Mouse (Mus musculus) limb, embryonic 11.5 days (tissue): ENCODE results near the gene Mms19. TPM values are rescaled to one million over a fixed set of nuclear protein-coding genes. Genes with fewer than 3 reads are reported as not detected.
"Not testable (repeated sequence)": the region's sequence is repeated elsewhere in the genome, so short reads cannot be mapped to it uniquely, and the experiment has no call there.

Source experiments
- ATAC-seq: fragments of 200-750 bp; cut with Nextera tagmentation; 2 replicates; pipeline ENCODE4 v1.8.0; 2017; ENCODE audit warnings: low read depth; ENCODE audit not compliant: insufficient number of reproducible peaks, low FRiP score, low TSS enrichment
- DNase-seq: peaks from one replicate; pipeline ENCODE4 v3.0.0-alpha.2; 2015; ENCODE audit warnings: low spot score
- H3K27ac ChIP-seq: fragments of 300-500 bp; sonication (generic); replicated peaks from 2 replicates; pipeline ENCODE4 v1.5.1; 2014; ENCODE audit warnings: low read depth, mild to moderate bottlenecking, low read length
- H3K27me3 ChIP-seq: fragments of 300-500 bp; sonication (generic); 2 replicates; pipeline ENCODE4 v1.6.1; 2014; ENCODE audit warnings: mild to moderate bottlenecking, low read length, mixed read lengths; ENCODE audit not compliant: control insufficient read depth, insufficient read depth
- H3K36me3 ChIP-seq: fragments of 300-500 bp; sonication (generic); 2 replicates; pipeline ENCODE4 v1.6.1; 2014; ENCODE audit warnings: mild to moderate bottlenecking, low read length, moderate library complexity, mixed read lengths; ENCODE audit not compliant: control insufficient read depth, insufficient read depth
- H3K4me1 ChIP-seq: fragments of 300-500 bp; sonication (generic); 2 replicates; pipeline ENCODE4 v1.6.1; 2014; ENCODE audit warnings: low read length, mixed read lengths; ENCODE audit not compliant: control insufficient read depth, insufficient read depth
- H3K4me2 ChIP-seq: fragments of 300-500 bp; sonication (generic); 2 replicates; pipeline ENCODE4 v1.6.1; 2014; ENCODE audit warnings: low read depth, mild to moderate bottlenecking, moderate library complexity; ENCODE audit not compliant: severe bottlenecking
- H3K4me3 ChIP-seq: fragments of 300-500 bp; sonication (generic); 2 replicates; pipeline ENCODE4 v1.5.1; 2014; ENCODE audit warnings: low read depth, low read length
- H3K9ac ChIP-seq: fragments of 300-500 bp; sonication (generic); 2 replicates; pipeline ENCODE4 v1.6.1; 2014; ENCODE audit warnings: mild to moderate bottlenecking, low read length
- H3K9me3 ChIP-seq: fragments of 300-500 bp; sonication (generic); 2 replicates; pipeline ENCODE4 v1.6.1; 2016; ENCODE audit warnings: low read length; ENCODE audit not compliant: control insufficient read depth
- WGBS: fragments of 180-500 bp; shearing (Covaris S2); extraction: QIAGEN DNeasy Blood & Tissue Kit; methylation state at CpG from one replicate; pipeline ENCODE4 v1.1.7; 2014; 5-methylcytosine and 5-hydroxymethylcytosine counted together
- polyA plus RNA-seq: library from polyadenylated mRNA; unstranded; fragments of >200 nt; fragmentation: Nextera tagmentation; extraction: Ambion mirVana; gene quantifications from 2 replicates; pipeline ENCODE4 v1.2.1, GENCODE M21; 2014

Gene Mms19
- polyA plus RNA-seq, 1 experiment from 2014 or later, result 40.1 TPM

DNA sequence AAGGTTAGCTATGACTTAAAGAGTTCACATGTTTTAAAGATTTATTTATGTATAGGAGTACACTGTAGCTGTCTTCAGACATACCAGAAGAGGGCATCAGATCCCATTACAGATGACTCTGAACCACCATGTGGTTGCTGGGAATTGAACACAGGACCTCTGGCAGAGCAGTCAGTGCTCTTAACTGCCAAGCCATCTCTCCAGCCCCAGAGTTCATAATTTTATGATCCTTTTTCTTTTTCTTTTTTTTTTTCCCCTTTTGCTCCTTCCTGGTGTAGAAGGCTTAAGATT is 66.4 kb downstream of the Mms19 start:
- H3K27ac ChIP-seq, DNase-seq, H3K4me3 ChIP-seq, H3K9me3 ChIP-seq, ATAC-seq, H3K9ac ChIP-seq, H3K27me3 ChIP-seq: not testable (repeated sequence)
- Histone ChIP-seq H3K36me3 (peaks cover 16% of the 10 kb centered on the region), H3K4me1 (peaks cover 10% of the 10 kb centered on the region), H3K4me2 (peak overlapping the region; percentile 51; the same call in 1 of the 2 replicates)

DNA sequence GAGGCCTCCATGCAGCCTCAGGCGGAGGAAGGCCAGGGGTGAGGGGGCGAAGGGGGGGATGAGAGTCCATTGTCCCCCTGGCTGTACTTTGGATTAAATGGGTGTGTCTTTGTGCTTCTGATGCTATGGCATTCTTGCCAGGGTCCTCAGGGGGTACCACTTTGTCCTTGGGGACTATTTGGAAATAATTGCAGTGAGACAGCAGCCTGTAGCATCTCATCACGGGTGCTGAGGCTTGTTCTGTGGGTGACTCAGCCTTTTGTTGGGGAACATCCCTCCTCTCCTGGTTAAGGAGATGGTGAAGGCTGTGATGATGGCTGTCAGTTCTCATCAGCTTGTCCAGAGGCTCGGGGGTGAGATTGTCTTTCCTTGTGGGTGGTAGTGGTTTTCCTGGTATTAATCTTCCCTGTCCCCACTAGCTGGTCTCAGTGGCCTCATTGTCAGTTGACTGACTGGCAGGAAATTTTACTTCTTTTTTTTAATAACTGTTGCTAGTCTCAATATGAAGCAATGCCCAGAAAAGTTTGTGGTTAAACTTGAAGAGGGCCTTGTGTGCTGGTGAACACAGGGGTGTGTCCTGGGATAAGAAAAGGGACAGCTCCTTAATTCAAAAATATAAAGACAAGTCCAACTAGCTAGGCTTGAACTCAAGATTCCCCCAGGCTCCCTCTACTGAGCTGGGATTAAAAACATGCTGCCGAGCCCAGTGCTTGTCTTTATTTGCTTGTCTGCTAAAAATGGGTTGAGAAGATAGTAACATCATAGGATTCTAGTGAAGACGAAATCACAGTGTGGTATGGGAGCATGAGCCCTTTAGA is 67.0 kb downstream of the Mms19 start:
- Histone ChIP-seq H3K4me3 (peak overlapping the region; percentile 85), H3K4me1 (peaks cover 10% of the 10 kb centered on the region), H3K9ac (0 out of 2 replicates have a peak overlapping the region, but pooled peaks have one; percentile 92), H3K36me3 (peaks cover 12% of the 10 kb centered on the region), H3K4me2 (peak overlapping the region; percentile 51), H3K9me3 (no peaks in the 10 kb centered on the region), H3K27me3 (no peaks in the 10 kb centered on the region), H3K27ac (no peak overlapping the region)
- ATAC-seq (no peak), DNase-seq (no peak)
- WGBS, result 64% methylated on average over 6 of the region's 6 CpGs

DNA sequence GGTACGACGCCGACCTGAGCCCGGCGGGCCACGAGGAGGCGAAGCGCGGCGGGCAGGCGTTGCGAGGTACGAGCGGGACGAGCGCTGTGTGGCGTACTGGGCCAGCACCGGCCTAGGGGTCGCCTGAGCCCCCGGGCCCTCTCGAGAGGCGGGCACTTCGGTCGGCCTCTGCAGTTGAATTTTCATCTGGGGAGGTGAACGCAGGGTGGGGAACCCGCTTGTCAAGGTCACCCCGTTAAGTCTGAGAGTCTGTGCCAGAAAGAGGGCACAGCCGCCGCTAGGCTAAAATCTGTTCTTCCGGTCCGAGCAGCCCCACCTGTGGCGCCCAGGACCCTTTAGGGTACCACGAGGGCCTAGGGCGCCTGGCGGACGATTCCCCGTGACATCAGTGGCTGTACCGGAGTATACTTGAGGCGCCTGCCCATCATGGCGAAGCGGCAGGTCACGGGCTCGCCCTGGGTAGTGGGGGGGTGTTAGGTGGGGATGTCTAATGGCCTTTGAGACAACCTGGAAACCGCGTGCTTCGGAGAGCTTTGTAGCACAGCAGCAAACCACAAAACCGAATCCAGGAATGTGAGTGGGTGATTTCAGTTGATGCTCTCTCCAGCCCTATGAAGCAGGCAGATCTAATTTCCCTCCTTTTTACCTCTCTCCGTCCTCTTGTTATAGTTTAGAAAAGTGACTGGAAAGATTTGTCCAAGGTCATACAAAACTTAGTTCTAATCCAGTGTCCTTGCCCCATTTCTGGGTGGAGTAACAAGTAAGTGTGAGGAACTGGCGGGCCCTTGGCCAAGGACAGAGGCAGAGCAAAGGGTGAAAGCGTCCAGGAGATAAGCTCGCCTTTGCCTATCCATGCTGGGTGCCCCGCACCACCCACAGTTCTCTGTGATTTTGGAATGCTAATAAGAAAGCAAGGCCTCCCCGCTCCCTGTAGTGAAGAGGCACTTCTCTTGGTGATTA is 68.6 kb downstream of the Mms19 start:
- Histone ChIP-seq H3K9me3 (no peaks in the 10 kb centered on the region), H3K36me3 (peaks cover 8% of the 10 kb centered on the region; the same call in 1 of the 2 replicates), H3K4me3 (peak overlapping the region; percentile 85), H3K4me1 (peaks cover 10% of the 10 kb centered on the region), H3K9ac (peak overlapping the region; percentile 92), H3K4me2 (peak overlapping the region; percentile 51), H3K27me3 (no peaks in the 10 kb centered on the region), H3K27ac (peak overlapping the region; percentile 69; the same call in 1 of the 2 replicates)
- ATAC-seq, result 0 out of 2 replicates have a peak, but pooled peaks have one; percentile 14
- peak; percentile 59 for DNase-seq
- WGBS, result under 1% methylated on average over 48 of the region's 53 CpGs

DNA sequence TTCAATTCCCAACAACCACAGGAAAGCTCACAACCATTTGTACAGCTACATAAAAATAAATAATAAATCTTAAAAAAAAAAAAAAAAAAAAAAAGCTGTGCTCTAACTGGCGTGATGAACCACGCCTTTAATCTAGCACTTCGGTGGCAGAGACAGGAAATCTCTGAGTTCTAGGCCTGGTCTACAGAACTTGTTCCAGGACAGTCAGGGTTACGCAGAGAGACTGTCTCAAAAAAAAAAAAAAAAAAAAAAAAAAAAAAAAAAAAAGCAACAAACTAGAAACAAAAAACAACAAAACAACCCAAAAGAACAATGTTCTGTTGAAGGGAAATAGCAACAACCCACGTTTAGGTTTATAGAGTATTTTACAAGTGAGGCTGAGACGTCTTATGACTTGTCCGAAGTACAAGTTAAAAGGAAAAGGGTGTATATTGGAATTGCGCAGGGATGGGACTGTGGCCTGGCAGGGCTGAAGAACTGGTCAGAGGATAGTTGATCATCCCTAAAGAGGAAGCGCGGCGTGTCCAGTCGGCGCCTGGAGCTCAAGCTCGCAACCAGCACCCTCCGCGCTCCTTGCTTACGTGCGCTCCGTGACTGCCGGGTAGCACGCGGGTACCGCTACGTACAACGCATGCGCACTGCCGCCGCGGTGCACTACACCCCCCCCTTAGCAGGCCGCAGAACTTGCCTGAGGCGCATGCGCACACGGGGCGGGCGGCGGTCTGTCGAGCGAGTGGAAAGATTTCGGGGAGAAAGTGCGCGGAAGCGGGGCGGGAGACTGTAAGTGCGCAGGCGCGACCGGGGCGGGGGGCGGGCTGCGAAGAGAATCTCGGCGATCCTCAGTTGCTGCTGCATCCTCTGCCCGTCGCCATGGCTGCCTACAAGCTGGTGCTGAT is 69.5 kb downstream of the Mms19 start, which contains the start of gene Pgam1:
Gene Pgam1, plus strand, starts transcription at position 746 of the 896 bp plus-strand sequence.
- Histone ChIP-seq H3K27ac (peak within 1 kb of the TSS; percentile 69; the same call in 1 of the 2 replicates), H3K4me1 (peaks cover 10% of the 10 kb centered on the region), H3K9me3 (no peaks in the 10 kb centered on the region), H3K36me3 (peaks cover 3% of the 10 kb centered on the region; the same call in 1 of the 2 replicates), H3K9ac (peak within 1 kb of the TSS; percentile 92), H3K4me3 (peak within 1 kb of the TSS; percentile 85), H3K4me2 (peak within 1 kb of the TSS; percentile 57), H3K27me3 (no peaks in the 10 kb centered on the region)
- DNase-seq, result peak; percentile 99
- 6% methylated on average over 54 of the region's 54 CpGs for WGBS
- peak; percentile 93 for ATAC-seq

- H3K4me2 ChIP-seq, result no peak overlapping the region
- no peak overlapping the region for H3K4me3 ChIP-seq
- ATAC-seq (no peak), DNase-seq (no peak)
- peaks cover 10% of the 10 kb centered on the region for H3K4me1 ChIP-seq
- no peaks in the 10 kb centered on the region for H3K9me3 ChIP-seq
- H3K36me3 ChIP-seq, result no peaks in the 10 kb centered on the region
- H3K9ac ChIP-seq, result no peak overlapping the region
- no peaks in the 10 kb centered on the region for H3K27me3 ChIP-seq
- H3K27ac ChIP-seq, result no peak overlapping the region
- WGBS, result 91% methylated on average over 2 of the region's 2 CpGs
Observed at GRCm38 (mm10) chr19:41910396-41910795, 70.6 kb downstream of the Mms19 start.

DNA sequence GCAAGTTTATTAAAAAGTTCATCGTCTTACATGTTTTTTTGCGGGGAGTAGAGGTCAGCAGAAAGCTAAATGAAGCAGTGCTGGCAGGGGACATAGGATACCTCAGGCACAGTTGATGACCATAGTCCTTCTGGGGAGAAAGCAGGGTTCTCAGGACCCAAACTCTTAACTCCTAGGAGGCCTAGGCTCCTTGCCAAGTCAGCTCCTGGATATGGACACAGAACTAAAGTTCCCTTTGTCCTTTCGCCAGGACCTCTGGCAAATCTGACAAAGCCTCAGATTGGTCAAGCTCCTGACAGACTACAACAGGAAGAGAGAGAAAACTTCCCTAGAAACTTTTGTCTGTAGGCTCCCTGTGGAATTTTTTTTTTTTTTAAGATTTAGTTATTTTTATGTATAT is 72.2 kb downstream of the Mms19 start:
- H3K4me1 ChIP-seq, result peaks cover 5% of the 10 kb centered on the region
- H3K4me2 ChIP-seq, result no peak overlapping the region
- ATAC-seq (no peak), DNase-seq (no peak)
- WGBS, result 92% methylated on average over 3 of the region's 3 CpGs
- H3K27ac ChIP-seq, result no peak overlapping the region
- H3K4me3 ChIP-seq, result no peak overlapping the region
- H3K9ac ChIP-seq, result no peak overlapping the region
- H3K36me3 ChIP-seq, result no peaks in the 10 kb centered on the region
- no peaks in the 10 kb centered on the region for H3K27me3 ChIP-seq
- H3K9me3 ChIP-seq, result no peaks in the 10 kb centered on the region

DNA sequence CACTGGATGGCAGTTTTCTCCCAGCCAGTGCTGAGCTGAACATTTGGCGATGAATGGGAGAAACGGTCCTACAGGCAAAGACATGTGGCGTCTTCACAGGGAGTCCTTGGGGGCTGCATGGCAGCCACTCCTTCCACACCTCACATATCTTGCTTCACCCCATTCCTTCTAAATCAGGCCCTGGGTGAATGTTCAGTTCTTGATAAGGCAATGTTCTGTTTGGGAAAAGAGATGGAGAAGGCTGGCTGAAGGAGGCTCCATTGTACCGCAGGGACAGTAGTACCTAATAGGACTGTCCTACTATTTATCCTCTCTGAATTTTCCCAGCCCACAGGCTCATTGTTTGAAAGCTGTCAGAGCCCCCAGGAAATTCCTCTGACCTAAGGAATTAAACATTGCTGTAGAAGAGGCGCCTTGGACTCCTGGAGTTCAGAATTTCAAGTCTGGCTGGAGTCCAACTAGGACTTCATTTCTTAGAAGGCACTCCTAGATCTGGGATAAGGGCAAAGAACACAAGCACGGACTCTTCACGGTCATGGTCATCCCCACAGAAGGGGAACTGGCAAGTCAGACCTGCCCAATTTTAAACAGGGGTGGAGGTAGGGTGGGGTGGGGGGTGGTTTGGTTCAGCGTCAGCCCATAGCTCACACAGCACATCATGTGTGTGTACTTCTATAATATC is 73.7 kb downstream of the Mms19 start:
- no peaks in the 10 kb centered on the region for H3K36me3 ChIP-seq
- DNase-seq, result no peak
- H3K27ac ChIP-seq, result no peak overlapping the region
- H3K27me3 ChIP-seq, result no peaks in the 10 kb centered on the region
- no peak for ATAC-seq
- WGBS, result 56% methylated on average over 8 of the region's 8 CpGs
- no peak overlapping the region for H3K4me2 ChIP-seq
- H3K9ac ChIP-seq, result no peak overlapping the region
- H3K4me1 ChIP-seq, result no peaks in the 10 kb centered on the region
- no peak overlapping the region for H3K4me3 ChIP-seq
- H3K9me3 ChIP-seq, result no peaks in the 10 kb centered on the region
